ENCODE assay signal across 33 mouse cellular contexts in the genomic region with DNA sequence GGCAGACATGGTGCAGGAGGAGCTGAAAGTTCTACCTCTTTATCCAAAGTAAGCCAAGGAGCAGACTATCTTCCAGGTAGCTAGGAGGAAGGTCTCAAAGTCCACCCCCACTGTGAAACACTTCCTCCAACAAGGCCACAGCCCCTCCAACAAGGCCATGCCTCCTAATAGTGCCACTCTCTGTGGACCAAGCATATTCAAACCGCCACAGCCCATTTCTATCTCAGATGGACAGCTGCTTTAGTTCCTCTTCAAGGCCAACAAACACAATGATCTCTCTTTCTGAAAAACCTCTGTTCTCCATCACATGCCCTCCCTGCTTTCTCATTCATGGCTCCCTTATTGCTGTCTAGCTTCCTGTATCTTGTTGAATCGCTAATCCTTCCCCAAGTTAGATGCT. TPM values are rescaled to one million over a fixed set of nuclear protein-coding genes. Genes with fewer than 3 reads are reported as not detected.
"Had no signal": no experiment of that assay in that cellular context is flagged by ENCODE, and none has a peak within 500 bp of the region (broad histone marks: within the 10 kb centered on the region; RNA-seq: fewer than 3 reads in every experiment).

No protein-coding gene starts in this region.

- H3K36me3 ChIP-seq: limb, embryonic 10.5 days; limb, embryonic 12.5 days; limb, embryonic 13.5 days; limb, embryonic 15.5 days; liver, embryonic 12.5 days; liver, embryonic 13.5 days; liver, embryonic 15.5 days; lung, embryonic 15.5 days; midbrain, embryonic 10.5 days; midbrain, embryonic 12.5 days; midbrain, embryonic 13.5 days; midbrain, embryonic 15.5 days; neural tube, embryonic 12.5 days; neural tube, embryonic 13.5 days had no signal

- DNase-seq: left cerebral cortex, postnatal 4 days; liver, embryonic 13.5 days; lung, adult 18-20 months; lung, adult 2 months; lung, embryonic 14.5 days; lung, postnatal 10 days; lung, postnatal 14 days; lung, postnatal 36 days; lung, postnatal 4 days; midbrain, embryonic 14.5 days had no signal

- H3K4me2 ChIP-seq: limb, embryonic 12.5 days; limb, embryonic 13.5 days; limb, embryonic 15.5 days; liver, embryonic 11.5 days; liver, embryonic 12.5 days; liver, embryonic 13.5 days; liver, embryonic 15.5 days; lung, embryonic 14.5 days; lung, embryonic 15.5 days; midbrain, embryonic 11.5 days; midbrain, embryonic 12.5 days; midbrain, embryonic 13.5 days; midbrain, embryonic 15.5 days; neural tube, embryonic 12.5 days; neural tube, embryonic 13.5 days had no signal

- H3K4me1 ChIP-seq: neural tube, embryonic 12.5 days had no signal

- H3K9me3 ChIP-seq: limb, embryonic 10.5 days; limb, embryonic 12.5 days; limb, embryonic 13.5 days; limb, embryonic 15.5 days; liver, embryonic 12.5 days; liver, embryonic 13.5 days; liver, embryonic 15.5 days; lung, embryonic 15.5 days; midbrain, embryonic 10.5 days; midbrain, embryonic 12.5 days; midbrain, embryonic 13.5 days; midbrain, embryonic 15.5 days; neural tube, embryonic 12.5 days; neural tube, embryonic 13.5 days had no signal

- ATAC-seq: liver, embryonic 12.5 days; lung, postnatal 0 days; midbrain, embryonic 13.5 days; midbrain, embryonic 15.5 days; midbrain, embryonic 16.5 days had no signal

- H3K9ac ChIP-seq: limb, embryonic 12.5 days; limb, embryonic 13.5 days; limb, embryonic 15.5 days; liver, embryonic 12.5 days; liver, embryonic 13.5 days; liver, embryonic 14.5 days; liver, embryonic 15.5 days; liver, postnatal 0 days; lung, embryonic 14.5 days; lung, embryonic 15.5 days; midbrain, embryonic 12.5 days; midbrain, embryonic 13.5 days; midbrain, embryonic 15.5 days; neural tube, embryonic 12.5 days; neural tube, embryonic 13.5 days had no signal

- H3K4me3 ChIP-seq: limb, embryonic 10.5 days; limb, embryonic 12.5 days; limb, embryonic 13.5 days; limb, embryonic 15.5 days; liver, embryonic 12.5 days; liver, embryonic 13.5 days; liver, embryonic 15.5 days; lung, embryonic 15.5 days; megakaryocyte, embryonic 14.5 days; midbrain, embryonic 10.5 days; midbrain, embryonic 12.5 days; midbrain, embryonic 13.5 days; midbrain, embryonic 15.5 days; myocyte; neural tube, embryonic 12.5 days; neural tube, embryonic 13.5 days had no signal

- H3K27me3 ChIP-seq: limb, embryonic 12.5 days; limb, embryonic 13.5 days; limb, embryonic 15.5 days; liver, embryonic 12.5 days; liver, embryonic 13.5 days; liver, embryonic 15.5 days; lung, embryonic 15.5 days; midbrain, embryonic 12.5 days; midbrain, embryonic 13.5 days; midbrain, embryonic 15.5 days; neural tube, embryonic 12.5 days; neural tube, embryonic 13.5 days had no signal

- H3K27ac ChIP-seq: limb, embryonic 10.5 days; limb, embryonic 12.5 days; limb, embryonic 13.5 days; limb, embryonic 15.5 days; liver, embryonic 12.5 days; liver, embryonic 13.5 days; liver, embryonic 14.5 days; liver, embryonic 15.5 days; lung, embryonic 15.5 days; midbrain, embryonic 10.5 days; midbrain, embryonic 12.5 days; midbrain, embryonic 13.5 days; midbrain, embryonic 15.5 days; neural tube, embryonic 12.5 days; neural tube, embryonic 13.5 days had no signal

RNA-seq across cellular contexts. Expression of a gene that starts 49.5 kb away (rescaled TPM):
- total RNA-seq: liver, adult 2 months; megakaryocyte-erythroid progenitor cell, adult 5-6 weeks had no signal
- polyA plus RNA-seq: liver, adult 2 months; myocyte had no signal
